Mouse (Mus musculus) small intestine, adult 2 months (tissue): ENCODE results near the gene Mrtfa. TPM values are rescaled to one million over a fixed set of nuclear protein-coding genes. Genes with fewer than 3 reads are reported as not detected.

Experiments used
- H3K27ac ChIP-seq: fragments of 200-500 bp; 2 replicates; pipeline ENCODE4 v1.5.1; 2012; ENCODE audit warnings: low read depth, low read length, control low read depth, inconsistent platforms; ENCODE audit not compliant: insufficient read depth
- H3K27me3 ChIP-seq: fragments of 200-500 bp; 2 replicates; pipeline ENCODE4 v1.6.1; 2012; ENCODE audit warnings: mild to moderate bottlenecking, moderate library complexity, low read length, inconsistent platforms; ENCODE audit not compliant: control insufficient read depth, insufficient read depth
- H3K36me3 ChIP-seq: fragments of 200-500 bp; 2 replicates; pipeline ENCODE4 v1.6.1; 2012; ENCODE audit warnings: mild to moderate bottlenecking, low read length, control low read depth, inconsistent platforms; ENCODE audit not compliant: control insufficient read depth, insufficient read depth
- H3K4me1 ChIP-seq: fragments of 200-500 bp; 2 replicates; pipeline ENCODE4 v1.6.1; 2012; ENCODE audit warnings: low read length, inconsistent platforms, mixed read lengths; ENCODE audit not compliant: control insufficient read depth, insufficient read depth, insufficient read length
- H3K4me3 ChIP-seq: fragments of 200-500 bp; 2 replicates; pipeline ENCODE4 v1.5.1; 2012; ENCODE audit warnings: low read depth, mild to moderate bottlenecking, control low read depth, inconsistent platforms, low read length, moderate library complexity
- CTCF ChIP-seq: fragments of 200-500 bp; IDR thresholded peaks from 2 replicates; pipeline ENCODE4 v1.5.1; 2012; ENCODE audit warnings: low read depth, mild to moderate bottlenecking, control low read depth, inconsistent platforms, low read length, moderate library complexity, mixed read lengths; ENCODE audit not compliant: insufficient replicate concordance, insufficient read length; ENCODE audit errors: extremely low read depth
- POLR2A ChIP-seq: fragments of 200-500 bp; IDR thresholded peaks from 2 replicates; pipeline ENCODE4 v1.6.1; 2012; ENCODE audit warnings: low read depth, mild to moderate bottlenecking, control low read depth, inconsistent platforms, low read length, moderate library complexity
- WGBS: fragments of 180-500 bp; shearing (Covaris S2); methylation state at CpG from one replicate; pipeline ENCODE4 v1.1.7; 2018; 5-methylcytosine and 5-hydroxymethylcytosine counted together
- polyA plus RNA-seq: library from polyadenylated mRNA; depleted of rRNA; stranded (reverse); fragments of >200 nt; gene quantifications from 2 replicates; pipeline ENCODE4 v1.2.3, GENCODE M21; 2012

The Mrtfa gene
- polyA plus RNA-seq, 1 experiment: 34.5 TPM

DNA sequence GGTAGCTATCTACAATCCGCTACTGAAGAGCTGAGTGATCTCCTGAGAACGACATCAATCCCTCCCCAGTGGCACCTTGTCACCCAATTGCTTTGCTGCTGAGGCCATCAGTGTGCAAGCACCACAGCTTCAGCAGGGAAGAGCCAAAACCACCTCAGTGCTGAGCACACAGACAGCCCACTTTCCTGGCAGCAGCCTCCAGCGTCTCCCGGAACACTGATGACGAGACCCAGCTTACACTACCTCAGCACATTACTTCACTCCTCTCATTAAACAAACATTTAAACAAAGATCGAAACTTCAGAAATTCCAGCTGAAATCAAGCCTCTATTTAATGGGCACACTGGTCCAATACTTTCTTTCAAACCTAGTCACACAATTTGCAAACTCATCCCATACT, 21.8 kb downstream of the Mrtfa start:
- WGBS: 67% methylated on average over 6 of the region's 6 CpGs
- Histone ChIP-seq H3K27ac (no peak overlapping the region), H3K4me1 (peaks cover 8% of the 10 kb centered on the region; the same call in 1 of the 2 replicates), H3K27me3 (no peaks in the 10 kb centered on the region), H3K36me3 (no peaks in the 10 kb centered on the region; the same call in 1 of the 2 replicates), H3K4me3 (no peak overlapping the region)
- TF ChIP-seq CTCF: no peak
- TF ChIP-seq POLR2A: no peak

DNA sequence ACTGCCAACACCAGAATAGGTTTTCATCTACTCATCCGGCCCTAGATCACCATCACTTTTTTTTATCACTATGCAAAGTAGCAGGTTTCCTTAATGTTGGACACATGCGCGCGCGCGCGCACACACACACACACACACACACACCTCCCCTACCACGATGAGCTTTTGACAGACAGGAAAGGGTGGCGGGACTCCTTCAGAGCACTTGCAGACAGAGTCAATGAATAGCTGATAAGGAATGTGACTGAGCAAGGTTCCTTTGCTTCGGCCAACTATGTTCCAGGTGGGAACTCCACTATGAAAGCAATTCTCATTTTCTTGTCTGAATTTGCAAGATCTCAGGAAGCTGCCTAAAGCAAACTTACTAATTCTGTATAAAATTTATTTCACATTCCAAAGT, 22.7 kb downstream of the Mrtfa start:
- 71% methylated on average over 10 of the region's 10 CpGs for WGBS
- H3K27ac ChIP-seq: no peak overlapping the region

DNA sequence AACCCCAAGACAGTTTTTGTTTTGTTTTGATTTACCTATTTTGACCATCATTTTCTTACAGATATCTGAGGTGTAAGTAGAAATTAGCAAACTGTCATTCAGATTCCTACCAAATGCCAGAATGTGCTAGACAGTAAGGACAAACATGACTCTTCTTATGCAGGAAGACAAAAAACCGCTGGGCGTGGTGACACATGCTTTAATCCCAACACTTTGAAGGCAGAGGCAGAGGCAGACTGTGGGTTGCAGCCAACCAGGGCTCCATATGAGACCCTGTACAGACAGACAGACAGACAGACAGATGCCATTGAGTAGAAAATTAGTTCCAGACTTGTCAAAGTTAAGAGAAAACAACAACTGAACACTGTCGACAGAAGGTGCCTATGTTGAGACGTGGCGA, 24.3 kb downstream of the Mrtfa start:
- no peaks in the 10 kb centered on the region for H3K27me3 ChIP-seq
- H3K4me1 ChIP-seq: peaks cover 8% of the 10 kb centered on the region
- H3K4me3 ChIP-seq: no peak overlapping the region
- WGBS: 92% methylated on average over 5 of the region's 5 CpGs
- no peaks in the 10 kb centered on the region for H3K36me3 ChIP-seq
- H3K27ac ChIP-seq: no peak overlapping the region
- TF ChIP-seq POLR2A (no peak), CTCF (no peak)

More for the DNA sequence above, 22.7 kb downstream of the Mrtfa start:
- peaks cover 8% of the 10 kb centered on the region for H3K4me1 ChIP-seq
- H3K27me3 ChIP-seq: no peaks in the 10 kb centered on the region
- TF ChIP-seq POLR2A (no peak), CTCF (no peak)
- no peak overlapping the region for H3K4me3 ChIP-seq
- H3K36me3 ChIP-seq: no peaks in the 10 kb centered on the region

DNA sequence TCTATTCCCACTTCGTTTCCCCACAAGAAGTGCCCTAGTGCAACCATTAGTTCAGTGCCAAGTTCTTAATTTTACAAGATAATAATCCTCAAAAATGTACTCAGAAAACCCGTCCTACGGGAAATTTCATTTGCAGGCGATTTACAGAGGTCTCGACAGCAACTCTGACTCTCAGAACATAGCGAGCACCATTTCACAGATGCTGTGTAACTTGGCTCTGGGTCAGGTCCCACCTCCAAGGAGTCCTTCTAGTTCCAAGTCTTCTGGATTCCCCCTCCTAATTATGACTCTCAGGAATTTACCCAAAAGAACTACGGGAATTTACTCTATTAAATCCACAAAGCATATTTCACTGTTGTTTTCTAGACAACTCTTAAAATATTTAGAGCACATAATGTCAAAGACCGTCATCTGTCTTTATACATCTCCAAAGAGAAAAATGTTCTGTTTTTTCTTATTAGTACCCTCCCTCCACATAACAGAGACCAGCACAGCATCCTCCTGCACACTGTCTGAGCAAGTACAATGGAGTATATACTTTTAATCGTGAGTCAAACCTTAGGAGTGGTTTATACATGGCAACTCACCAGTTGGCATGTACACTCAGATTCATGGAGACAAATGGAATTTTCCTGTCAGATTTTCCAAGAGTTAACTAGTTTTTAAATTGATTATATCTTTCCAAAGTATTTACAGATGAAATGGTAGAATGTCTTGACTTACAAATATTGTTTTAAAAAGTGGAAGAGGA, 25.8 kb downstream of the Mrtfa start:
- no peak for TF ChIP-seq POLR2A
- TF ChIP-seq CTCF: no peak
- 53% methylated on average over 9 of the region's 9 CpGs for WGBS
- no peak overlapping the region for H3K27ac ChIP-seq

DNA sequence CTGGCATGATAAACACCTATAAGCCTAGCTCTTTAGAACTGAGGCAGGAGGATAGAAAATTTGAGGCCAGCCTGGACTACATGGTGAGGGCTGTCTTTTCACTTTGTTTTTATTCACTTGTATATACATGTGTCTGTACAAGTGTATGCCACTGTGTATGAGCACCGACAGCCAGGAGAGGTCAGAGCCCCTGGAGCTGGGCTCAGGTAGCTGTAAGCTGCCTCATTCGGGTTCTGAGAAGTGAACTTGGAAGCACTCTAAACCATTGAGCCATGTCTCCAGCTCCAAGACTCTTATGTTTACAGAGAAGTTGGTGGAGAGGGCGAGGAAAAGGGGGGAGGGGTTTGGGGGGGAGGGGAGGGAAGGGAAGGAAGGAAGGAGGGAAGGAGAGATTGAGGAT, 29.0 kb downstream of the Mrtfa start:
- WGBS: 71% methylated on average over 3 of the region's 3 CpGs
- no peak overlapping the region for H3K27ac ChIP-seq
- H3K36me3 ChIP-seq: 0 out of 2 replicates have a peak, but pooled peaks cover 2% of the 10 kb centered on the region
- no peak for TF ChIP-seq POLR2A
- no peak for TF ChIP-seq CTCF
- H3K4me3 ChIP-seq: no peak overlapping the region
- no peaks in the 10 kb centered on the region for H3K27me3 ChIP-seq
- H3K4me1 ChIP-seq: no peaks in the 10 kb centered on the region; the same call in 1 of the 2 replicates

More for the DNA sequence above, 25.8 kb downstream of the Mrtfa start:
- H3K4me3 ChIP-seq: no peak overlapping the region
- H3K27me3 ChIP-seq: no peaks in the 10 kb centered on the region
- no peaks in the 10 kb centered on the region for H3K36me3 ChIP-seq
- H3K4me1 ChIP-seq: peaks cover 8% of the 10 kb centered on the region

DNA sequence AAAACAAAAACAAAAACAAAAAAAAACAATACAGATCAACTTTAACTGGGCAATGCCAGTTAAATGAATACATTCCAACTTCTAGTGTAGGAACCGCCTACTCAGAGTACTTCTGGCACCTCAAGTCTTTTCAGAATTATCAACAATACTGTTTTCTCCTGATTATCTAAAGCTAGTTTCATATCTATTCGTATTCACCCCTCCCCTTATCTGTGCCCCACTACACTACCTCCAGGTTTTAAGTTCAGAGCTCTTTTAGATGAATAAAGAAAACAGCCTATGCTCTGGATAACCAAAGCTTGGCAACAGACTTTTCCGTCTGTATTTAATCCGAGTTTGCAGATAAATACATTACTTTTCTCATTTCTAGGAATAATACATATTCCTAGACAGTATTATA, 29.9 kb downstream of the Mrtfa start:
- Histone ChIP-seq H3K27ac (no peak overlapping the region), H3K4me3 (no peak overlapping the region), H3K4me1 (peaks cover 4% of the 10 kb centered on the region), H3K27me3 (no peaks in the 10 kb centered on the region), H3K36me3 (0 out of 2 replicates have a peak, but pooled peaks cover 2% of the 10 kb centered on the region)
- TF ChIP-seq CTCF: no peak
- TF ChIP-seq POLR2A: no peak
- WGBS: 82% methylated on average over 4 of the region's 4 CpGs

DNA sequence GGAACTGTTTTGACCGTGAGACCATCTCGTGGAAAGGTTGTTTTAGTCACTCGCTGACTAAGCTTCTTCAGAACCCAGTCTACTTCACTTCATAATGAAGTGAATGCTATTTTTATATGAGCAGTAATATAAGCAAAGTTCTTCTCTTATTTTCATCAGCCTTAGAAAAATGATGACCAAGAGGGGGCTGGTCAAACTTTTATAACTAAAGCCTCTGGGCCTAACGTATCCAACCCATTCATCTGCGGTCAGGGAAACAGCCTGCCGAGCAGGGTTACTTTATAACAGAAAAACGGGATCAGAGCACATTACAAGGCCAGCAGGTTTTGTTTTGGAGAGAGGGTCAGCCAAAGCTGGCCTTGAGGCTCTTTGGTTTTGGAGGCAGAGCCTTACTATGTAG, 31.3 kb downstream of the Mrtfa start:
- Histone ChIP-seq H3K27me3 (no peaks in the 10 kb centered on the region), H3K36me3 (0 out of 2 replicates have a peak, but pooled peaks cover 2% of the 10 kb centered on the region), H3K27ac (no peak overlapping the region), H3K4me3 (no peak overlapping the region), H3K4me1 (peaks cover 9% of the 10 kb centered on the region)
- TF ChIP-seq POLR2A: no peak
- WGBS: 86% methylated on average over 7 of the region's 7 CpGs
